Mouse (Mus musculus) central nervous system, embryonic 14 days (tissue): ENCODE measurements around the gene Prr30. TPM values are rescaled to one million over a fixed set of nuclear protein-coding genes. Genes with fewer than 3 reads are reported as not detected.

Experiments
- polyA plus RNA-seq: library from polyadenylated mRNA; depleted of rRNA; stranded (reverse); fragments of >200 nt; gene quantifications from 2 replicates; pipeline ENCODE4 v1.2.3, GENCODE M21; 2012; rRNA removed

Prr30 gene
- 0.05 TPM in 1 of 2 replicates, not detected in the other for polyA plus RNA-seq

DNA sequence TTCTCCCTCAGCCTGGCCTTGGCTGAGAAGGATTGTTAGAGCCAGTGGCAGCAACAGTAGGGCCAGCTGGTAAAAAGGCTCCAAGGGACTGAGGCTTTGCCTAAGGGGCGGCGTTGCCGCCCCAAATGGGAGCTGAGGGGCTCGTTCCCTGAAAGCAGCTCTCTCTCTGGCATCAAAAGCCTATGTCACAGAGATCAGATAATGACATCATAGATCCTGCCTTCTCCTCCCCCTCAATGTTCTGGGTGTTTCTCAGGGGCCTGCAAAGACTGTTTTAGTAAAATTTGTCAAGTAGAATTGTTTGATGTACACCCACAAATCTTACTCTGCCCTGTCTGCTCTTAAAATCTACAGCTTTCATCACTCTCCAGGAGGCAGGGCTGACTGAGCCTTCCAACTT is at the start of gene Prr30:
TSS of gene Prr30 (minus strand) at position 101 of the 400 bp plus-strand sequence.

